Mouse (Mus musculus) heart, adult 10 weeks (tissue): ENCODE results near the gene Krt7. TPM values are rescaled to one million over a fixed set of nuclear protein-coding genes. Genes with fewer than 3 reads are reported as not detected.

Experiments used
- polyA plus RNA-seq: library from polyadenylated mRNA; stranded (reverse); fragments of 350-450 nt; fragmentation: Illumina TruSeq; extraction: RNeasy Lipid Tissue Mini Kit (QIAGEN cat#74804); gene quantifications from one replicate; pipeline ENCODE4 v1.2.3, GENCODE M21; 2014; ENCODE audit warnings: low read depth, low replicate concordance

Krt7 gene
- 2.1 TPM for polyA plus RNA-seq

DNA sequence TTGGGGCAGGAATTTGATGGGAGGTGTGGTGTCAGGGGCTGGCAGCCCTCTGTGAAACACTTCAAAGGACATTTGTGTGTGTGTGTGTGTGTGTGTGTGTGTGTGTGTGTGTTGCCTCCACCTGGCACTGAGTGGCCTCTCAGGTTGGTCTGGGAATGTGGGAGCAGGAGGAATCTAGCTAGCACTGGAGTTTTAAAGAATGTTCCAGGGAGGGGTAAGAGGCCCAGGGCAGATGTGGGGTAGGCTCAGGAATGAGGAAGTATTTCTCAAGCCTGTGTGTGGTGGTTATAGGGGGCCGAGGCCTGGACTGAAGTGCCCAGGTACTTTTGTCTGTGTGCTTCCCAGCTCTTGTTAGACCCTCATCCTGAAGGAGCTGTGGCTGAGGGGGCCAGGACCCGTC lies at the start of gene Krt7:
Krt7 (plus strand) TSS at position 269 of the 400 bp plus-strand sequence.

GRCm38 (mm10) chr15:101370101-101370911 lies 40.5 kb upstream of the Krt7 start, which contains the start of gene Krt80:
Gene Krt80, minus strand, starts transcription at chr15:101370162.

GRCm38 (mm10) chr15:101438555-101438954 lies 27.7 kb downstream of the Krt7 start, which contains the start of gene Krt87:
Gene Krt87, minus strand, starts transcription at chr15:101438804.

DNA sequence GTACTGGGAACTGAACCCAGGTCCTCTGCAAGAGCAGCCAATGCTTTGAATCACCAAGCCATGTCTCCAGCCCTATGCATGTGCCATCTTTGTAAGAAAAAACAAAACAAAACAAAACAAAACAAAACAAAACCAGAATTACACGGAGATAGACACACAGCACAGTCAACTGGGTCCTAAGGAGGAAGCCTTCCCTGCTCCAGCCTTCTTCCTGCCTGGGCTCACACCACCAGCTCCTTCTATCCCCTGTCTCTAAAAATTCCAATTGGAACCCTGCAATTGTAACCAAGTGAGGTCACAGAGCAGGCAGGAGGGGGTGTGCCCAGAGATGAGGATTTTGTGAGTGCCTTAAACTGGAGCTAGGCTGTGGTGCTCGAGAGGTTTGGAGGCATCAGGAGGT lies 36.6 kb downstream of the Krt7 start, which contains the start of gene Krt88:
Krt88 (plus strand) TSS at position 301 of the 400 bp plus-strand sequence.

GRCm38 (mm10) chr15:101463651-101464050 lies 52.8 kb downstream of the Krt7 start, which contains the start of gene Krt81:
Gene Krt81, minus strand, starts transcription at chr15:101463751.

GRCm38 (mm10) chr15:101472952-101473528 lies 62.2 kb downstream of the Krt7 start, which contains the start of gene Krt86:
Gene Krt86, plus strand, starts transcription at chr15:101473478.

Other genes with a start within 250 kb of the Krt7 start
- gene Acvr1b, start 237.0 kb upstream of the Krt7 start, polyA plus RNA-seq: 10.9 TPM
- gene Grasp, start 186.9 kb upstream of the Krt7 start, polyA plus RNA-seq: 5.7 TPM
- 58.5 TPM for gene Nr4a1, start 156.8 kb upstream of the Krt7 start, polyA plus RNA-seq
- 19.5 TPM for gene Atg101, start 126.8 kb upstream of the Krt7 start, polyA plus RNA-seq
- gene 6030408B16Rik, start 117.8 kb upstream of the Krt7 start, polyA plus RNA-seq: 1.1 TPM
- gene Krt80, start 40.9 kb upstream of the Krt7 start, polyA plus RNA-seq: 1.9 TPM
- not detected for gene Krt87, start 27.8 kb downstream of the Krt7 start, polyA plus RNA-seq
- gene Krt88, start 36.7 kb downstream of the Krt7 start, polyA plus RNA-seq: not detected
- not detected for gene Krt81, start 52.7 kb downstream of the Krt7 start, polyA plus RNA-seq
- gene Krt86, start 62.4 kb downstream of the Krt7 start, polyA plus RNA-seq: not detected
- not detected for gene Krt83, start 80.5 kb downstream of the Krt7 start, polyA plus RNA-seq
- gene Gm49425, start 106.2 kb downstream of the Krt7 start, polyA plus RNA-seq: not detected
- gene Krt84, start 121.8 kb downstream of the Krt7 start, polyA plus RNA-seq: not detected
- not detected for gene Krt82, start 139.6 kb downstream of the Krt7 start, polyA plus RNA-seq
- gene Krt90, start 151.9 kb downstream of the Krt7 start, polyA plus RNA-seq: not detected
- gene Krt75, start 162.9 kb downstream of the Krt7 start, polyA plus RNA-seq: not detected
- not detected for gene Gm5414, start 217.1 kb downstream of the Krt7 start, polyA plus RNA-seq
- gene Gm5478, start 236.3 kb downstream of the Krt7 start, polyA plus RNA-seq: not detected